Mouse (Mus musculus) liver, adult 2 months (tissue): ENCODE results near the gene Slitrk5. TPM values are rescaled to one million over a fixed set of nuclear protein-coding genes. Genes with fewer than 3 reads are reported as not detected.

Source experiments
- DNase-seq: peaks from one replicate; pipeline ENCODE4 v3.0.0-alpha.2; 2011; ENCODE audit warnings: low read depth, low spot score; ENCODE audit errors: extremely low read depth
- H3K27ac ChIP-seq: fragments of 200-500 bp; replicated peaks from 2 replicates; pipeline ENCODE4 v1.5.1; 2012; ENCODE audit warnings: low read depth, mild to moderate bottlenecking, control low read depth, inconsistent platforms, low read length; ENCODE audit not compliant: insufficient read depth
- H3K27me3 ChIP-seq: fragments of 200-500 bp; 2 replicates; pipeline ENCODE4 v1.6.1; 2012; ENCODE audit warnings: mild to moderate bottlenecking, moderate library complexity, low read length, inconsistent platforms; ENCODE audit not compliant: control insufficient read depth, insufficient read depth
- H3K36me3 ChIP-seq: fragments of 200-500 bp; 2 replicates; pipeline ENCODE4 v1.6.1; 2012; ENCODE audit warnings: low read length, inconsistent platforms; ENCODE audit not compliant: control insufficient read depth, insufficient read depth
- H3K4me1 ChIP-seq: fragments of 200-500 bp; 2 replicates; pipeline ENCODE4 v1.6.1; 2011; ENCODE audit warnings: low read length; ENCODE audit not compliant: control insufficient read depth, insufficient read depth
- H3K4me3 ChIP-seq: fragments of 200-500 bp; 2 replicates; pipeline ENCODE4 v1.5.1; 2011; ENCODE audit warnings: low read depth, mild to moderate bottlenecking, control low read depth, low read length, moderate library complexity; ENCODE audit not compliant: insufficient read depth
- H3K79me2 ChIP-seq: fragments of 200-500 bp; 2 replicates; pipeline ENCODE4 v1.6.1; 2012; ENCODE audit warnings: inconsistent platforms, mild to moderate bottlenecking, low read length, moderate library complexity; ENCODE audit not compliant: control insufficient read depth, insufficient read depth
- H3K9ac ChIP-seq: fragments of 200-500 bp; 2 replicates; pipeline ENCODE4 v1.6.1; 2012; ENCODE audit warnings: low read depth, mild to moderate bottlenecking, control low read depth, inconsistent platforms, low read length
- CTCF ChIP-seq: fragments of 200-500 bp; IDR thresholded peaks from 2 replicates; pipeline ENCODE4 v1.5.1; 2011; ENCODE audit warnings: low read depth, low read length, control low read depth
- POLR2A ChIP-seq: fragments of 200-500 bp; IDR thresholded peaks from 2 replicates; pipeline ENCODE4 v1.6.1; 2011; ENCODE audit warnings: low read length, control low read depth; ENCODE audit not compliant: insufficient read depth; ENCODE audit errors: extremely low read depth
- WGBS: fragments of 180-500 bp; shearing (Covaris S2); methylation state at CpG from one replicate; pipeline ENCODE4 v1.1.7; 2018; 5-methylcytosine and 5-hydroxymethylcytosine counted together
- polyA plus RNA-seq: library from polyadenylated mRNA; depleted of rRNA; stranded (reverse); fragments of >200 nt; gene quantifications from 2 replicates; pipeline ENCODE4 v1.2.3, GENCODE M21; 2012; rRNA removed
- total RNA-seq: library from RNA; depleted of rRNA; stranded (reverse); fragments of >200 nt; gene quantifications from 2 replicates; pipeline ENCODE4 v1.2.3, GENCODE M21; 2014; rRNA removed

The Slitrk5 gene
- total RNA-seq: not detected in 2 replicates
- not detected in 2 replicates for polyA plus RNA-seq

GRCm38 (mm10) chr14:111674664-111675147 is at the start of gene Slitrk5:
TSS of gene Slitrk5 (plus strand) at chr14:111675097.
- Histone ChIP-seq H3K9ac (peak within 1 kb of the TSS; percentile 17; the same call in 1 of the 2 replicates), H3K36me3 (no peaks in the 10 kb centered on the region), H3K79me2 (no peaks in the 10 kb centered on the region), H3K4me1 (peaks cover 8% of the 10 kb centered on the region), H3K27me3 (peaks cover 16% of the 10 kb centered on the region), H3K4me3 (peak within 1 kb of the TSS; percentile 62; the same call in 1 of the 2 replicates), H3K27ac (no peak within 1 kb of the TSS)
- DNase-seq: peak; percentile 16
- 1% methylated on average over 22 of the region's 22 CpGs for WGBS
- TF ChIP-seq CTCF: peak; percentile 81
- TF ChIP-seq POLR2A: no peak

GRCm38 (mm10) chr14:111672942-111673341 is 2.0 kb upstream of the Slitrk5 start:
- TF ChIP-seq POLR2A (no peak), CTCF (no peak)
- Histone ChIP-seq H3K79me2 (no peaks in the 10 kb centered on the region), H3K9ac (no peak overlapping the region), H3K27ac (no peak overlapping the region), H3K4me3 (no peak overlapping the region), H3K27me3 (peaks cover 12% of the 10 kb centered on the region), H3K36me3 (no peaks in the 10 kb centered on the region), H3K4me1 (peaks cover 8% of the 10 kb centered on the region)
- WGBS: 36% methylated on average over 1 of the region's 1 CpGs
- no peak for DNase-seq

- Histone ChIP-seq H3K9ac (peak overlapping the region; percentile 17; the same call in 1 of the 2 replicates), H3K27me3 (peaks cover 17% of the 10 kb centered on the region), H3K79me2 (no peaks in the 10 kb centered on the region), H3K36me3 (no peaks in the 10 kb centered on the region), H3K4me3 (peak overlapping the region; percentile 62; the same call in 1 of the 2 replicates), H3K4me1 (peaks cover 8% of the 10 kb centered on the region), H3K27ac (no peak overlapping the region)
- TF ChIP-seq CTCF: no peak
- no peak for TF ChIP-seq POLR2A
- DNase-seq: no peak
- WGBS: 2% methylated on average over 76 of the region's 94 CpGs
Measured at GRCm38 (mm10) chr14:111675211-111676165, 591 bp downstream of the Slitrk5 start.

GRCm38 (mm10) chr14:111676166-111676581 is 1.3 kb downstream of the Slitrk5 start:
- no peak for TF ChIP-seq POLR2A
- TF ChIP-seq CTCF: no peak
- no peaks in the 10 kb centered on the region for H3K79me2 ChIP-seq
- 1% methylated on average over 19 of the region's 19 CpGs for WGBS
- H3K27ac ChIP-seq: no peak overlapping the region
- H3K36me3 ChIP-seq: no peaks in the 10 kb centered on the region
- H3K4me1 ChIP-seq: peaks cover 8% of the 10 kb centered on the region
- no peak for DNase-seq
- no peak overlapping the region for H3K9ac ChIP-seq
- H3K27me3 ChIP-seq: peaks cover 21% of the 10 kb centered on the region
- no peak overlapping the region; the same call in 1 of the 2 replicates for H3K4me3 ChIP-seq

- Histone ChIP-seq H3K79me2 (no peaks in the 10 kb centered on the region), H3K4me1 (peaks cover 8% of the 10 kb centered on the region), H3K36me3 (no peaks in the 10 kb centered on the region), H3K27ac (no peak overlapping the region), H3K9ac (no peak overlapping the region), H3K27me3 (peaks cover 25% of the 10 kb centered on the region), H3K4me3 (no peak overlapping the region)
- whole genome bisulfite sequencing: 3% methylated on average over 18 of the region's 18 CpGs
- DNase-seq: no peak
- TF ChIP-seq CTCF (no peak), POLR2A (no peak)
Measured at GRCm38 (mm10) chr14:111676851-111677291, 2.0 kb downstream of the Slitrk5 start.
